In genomic region chr16:21153900-21154299, GRCm38 (mm10) we compare ENCODE assay signal across 17 mouse cellular contexts. TPM values are rescaled to one million over a fixed set of nuclear protein-coding genes. Genes with fewer than 3 reads are reported as not detected.
"Had no signal": no experiment of that assay in that cellular context is flagged by ENCODE, and none has a peak within 500 bp of the region (broad histone marks: within the 10 kb centered on the region; RNA-seq: fewer than 3 reads in every experiment).

TSS of gene Teddm3 (minus strand) at chr16:21154000.

RNA-seq across cellular contexts. Expression of gene Teddm3, which starts in this region (rescaled TPM):
- polyA plus RNA-seq: heart, embryonic 10.5 days; heart, embryonic 11.5 days; heart, embryonic 12.5 days; heart, embryonic 13.5 days; heart, embryonic 14.5 days; heart, embryonic 15.5 days; heart, embryonic 16.5 days; heart, postnatal 0 days; hindbrain, embryonic 10.5 days; hindbrain, embryonic 11.5 days; hindbrain, embryonic 12.5 days; intestine, embryonic 14.5 days; intestine, embryonic 15.5 days; kidney, adult 2 months; kidney, embryonic 14.5 days; kidney, embryonic 15.5 days; kidney, postnatal 0 days had no signal
